Mouse (Mus musculus) heart, embryonic 10.5 days (tissue): ENCODE data around the gene Camta2. TPM values are rescaled to one million over a fixed set of nuclear protein-coding genes. Genes with fewer than 3 reads are reported as not detected.

Source experiments
- DNase-seq: peaks from one replicate; pipeline ENCODE4 v3.0.0-alpha.2; 2017; ENCODE audit warnings: low spot score
- H3K27ac ChIP-seq: fragments of 300-500 bp; sonication (generic); 2 replicates; pipeline ENCODE4 v1.5.1; 2016; ENCODE audit warnings: mild to moderate bottlenecking
- H3K27me3 ChIP-seq: fragments of 300-500 bp; sonication (generic); 2 replicates; pipeline ENCODE4 v1.6.1; 2016; ENCODE audit warnings: mild to moderate bottlenecking; ENCODE audit not compliant: poor library complexity, insufficient read depth, severe bottlenecking
- H3K36me3 ChIP-seq: fragments of 300-500 bp; sonication (generic); 2 replicates; pipeline ENCODE4 v1.6.1; 2016; ENCODE audit warnings: mild to moderate bottlenecking, moderate library complexity
- H3K4me1 ChIP-seq: fragments of 300-500 bp; sonication (generic); 2 replicates; pipeline ENCODE4 v1.6.1; 2016; ENCODE audit warnings: mild to moderate bottlenecking
- H3K4me3 ChIP-seq: fragments of 300-500 bp; sonication (generic); 2 replicates; pipeline ENCODE4 v1.5.1; 2016; ENCODE audit warnings: mild to moderate bottlenecking, moderate library complexity
- H3K9me3 ChIP-seq: fragments of 300-500 bp; sonication (generic); 2 replicates; pipeline ENCODE4 v1.6.1; 2016; ENCODE audit warnings: mild to moderate bottlenecking, moderate library complexity
- WGBS: fragments of 180-500 bp; shearing (Covaris S2); methylation state at CpG from one replicate; pipeline ENCODE4 v1.1.7; 2016; 5-methylcytosine and 5-hydroxymethylcytosine counted together
- polyA plus RNA-seq: library from polyadenylated mRNA; unstranded; fragments of >200 nt; fragmentation: Nextera tagmentation; extraction: Ambion mirVana; gene quantifications from 2 replicates; pipeline ENCODE4 v1.2.1, GENCODE M21; 2016

The Camta2 gene
- polyA plus RNA-seq, 1 experiment from 2014 or later = 12.0 TPM

- no peaks in the 10 kb centered on the region for H3K27me3 ChIP-seq
- peaks cover 53% of the 10 kb centered on the region for H3K4me1 ChIP-seq
- DNase-seq = peak; percentile 79
- peaks cover 73% of the 10 kb centered on the region for H3K36me3 ChIP-seq
- H3K9me3 ChIP-seq = no peaks in the 10 kb centered on the region
- peak overlapping the region; percentile 70 for H3K4me3 ChIP-seq
- peak overlapping the region; percentile 97 for H3K27ac ChIP-seq
- WGBS = 3% methylated on average over 28 of the region's 28 CpGs
These were observed 40.0 kb downstream of the Camta2 start for GRCm38 (mm10) chr11:70647716-70648420.

GRCm38 (mm10) chr11:70646691-70647650 is 40.9 kb downstream of the Camta2 start, which contains the start of the genes Rnf167 and Slc25a11:
Gene Rnf167 (plus strand): TSS chr11:70647235.
Gene Slc25a11 (minus strand): TSS chr11:70647479.
- under 1% methylated on average over 63 of the region's 63 CpGs for WGBS
- Histone ChIP-seq H3K4me3 (peak within 1 kb of the TSS; percentile 70), H3K4me1 (peaks cover 45% of the 10 kb centered on the region), H3K36me3 (peaks cover 67% of the 10 kb centered on the region), H3K27ac (peak within 1 kb of the TSS; percentile 97), H3K27me3 (no peaks in the 10 kb centered on the region), H3K9me3 (no peaks in the 10 kb centered on the region)
- DNase-seq = peak; percentile 99

- no peak for DNase-seq
- H3K4me3 ChIP-seq = peak overlapping the region; percentile 70
- 27% methylated on average over 3 of the region's 3 CpGs for WGBS
- H3K27ac ChIP-seq = peak overlapping the region; percentile 97
- H3K9me3 ChIP-seq = no peaks in the 10 kb centered on the region
- peaks cover 42% of the 10 kb centered on the region for H3K4me1 ChIP-seq
- no peaks in the 10 kb centered on the region for H3K27me3 ChIP-seq
- peaks cover 60% of the 10 kb centered on the region for H3K36me3 ChIP-seq
These were observed 41.7 kb downstream of the Camta2 start for GRCm38 (mm10) chr11:70646259-70646555.

GRCm38 (mm10) chr11:70645461-70646258 is 42.2 kb downstream of the Camta2 start:
- DNase-seq = peak; percentile 73
- peak overlapping the region; percentile 70 for H3K4me3 ChIP-seq
- H3K36me3 ChIP-seq = peaks cover 54% of the 10 kb centered on the region
- 84% methylated on average over 12 of the region's 12 CpGs for WGBS
- peak overlapping the region; percentile 97 for H3K27ac ChIP-seq
- peaks cover 38% of the 10 kb centered on the region for H3K4me1 ChIP-seq
- H3K9me3 ChIP-seq = no peaks in the 10 kb centered on the region
- H3K27me3 ChIP-seq = no peaks in the 10 kb centered on the region

GRCm38 (mm10) chr11:70644564-70645103 is 43.3 kb downstream of the Camta2 start:
- WGBS = 96% methylated on average over 8 of the region's 8 CpGs
- peak; percentile 63 for DNase-seq
- Histone ChIP-seq H3K36me3 (peaks cover 44% of the 10 kb centered on the region), H3K9me3 (no peaks in the 10 kb centered on the region), H3K4me1 (peaks cover 43% of the 10 kb centered on the region), H3K27me3 (no peaks in the 10 kb centered on the region), H3K27ac (no peak overlapping the region), H3K4me3 (no peak overlapping the region)

- DNase-seq = no peak
- peaks cover 43% of the 10 kb centered on the region for H3K4me1 ChIP-seq
- WGBS = 91% methylated on average over 6 of the region's 6 CpGs
- no peak overlapping the region for H3K4me3 ChIP-seq
- no peaks in the 10 kb centered on the region for H3K9me3 ChIP-seq
- H3K27ac ChIP-seq = no peak overlapping the region
- H3K27me3 ChIP-seq = no peaks in the 10 kb centered on the region
- peaks cover 32% of the 10 kb centered on the region for H3K36me3 ChIP-seq
These were observed 44.9 kb downstream of the Camta2 start for GRCm38 (mm10) chr11:70643051-70643450.

- Histone ChIP-seq H3K27ac (no peak overlapping the region), H3K4me1 (peaks cover 37% of the 10 kb centered on the region), H3K4me3 (no peak overlapping the region), H3K36me3 (peaks cover 32% of the 10 kb centered on the region), H3K27me3 (no peaks in the 10 kb centered on the region), H3K9me3 (no peaks in the 10 kb centered on the region)
- DNase-seq = no peak
- WGBS = 78% methylated on average over 7 of the region's 7 CpGs
These were observed 46.7 kb downstream of the Camta2 start for GRCm38 (mm10) chr11:70641241-70641640.

GRCm38 (mm10) chr11:70639976-70640375 is 47.9 kb downstream of the Camta2 start:
- Histone ChIP-seq H3K4me3 (no peak overlapping the region; the same call in 1 of the 2 replicates), H3K4me1 (peaks cover 24% of the 10 kb centered on the region), H3K27ac (peak overlapping the region; percentile 30; the same call in 1 of the 2 replicates), H3K36me3 (peaks cover 24% of the 10 kb centered on the region), H3K9me3 (no peaks in the 10 kb centered on the region), H3K27me3 (no peaks in the 10 kb centered on the region)
- 75% methylated on average over 8 of the region's 8 CpGs for WGBS
- DNase-seq = no peak

- 6% methylated on average over 5 of the region's 5 CpGs for WGBS
- H3K4me3 ChIP-seq = peak within 1 kb of the TSS; percentile 23; the same call in 1 of the 2 replicates
- peaks cover 23% of the 10 kb centered on the region for H3K4me1 ChIP-seq
- H3K9me3 ChIP-seq = no peaks in the 10 kb centered on the region
- no peak for DNase-seq
- H3K36me3 ChIP-seq = peaks cover 13% of the 10 kb centered on the region
- peak within 1 kb of the TSS; percentile 75 for H3K27ac ChIP-seq
- no peaks in the 10 kb centered on the region for H3K27me3 ChIP-seq
These were observed 49.1 kb downstream of the Camta2 start, which contains the start of gene Gp1ba for GRCm38 (mm10) chr11:70638714-70639278. Gene Gp1ba (plus strand): TSS chr11:70639122.

GRCm38 (mm10) chr11:70638293-70638692 is 49.6 kb downstream of the Camta2 start:
- H3K36me3 ChIP-seq = peaks cover 8% of the 10 kb centered on the region
- WGBS = 66% methylated on average over 1 of the region's 1 CpGs
- H3K27me3 ChIP-seq = no peaks in the 10 kb centered on the region
- no peak for DNase-seq
- no peaks in the 10 kb centered on the region for H3K9me3 ChIP-seq
- peaks cover 23% of the 10 kb centered on the region for H3K4me1 ChIP-seq
- H3K4me3 ChIP-seq = no peak overlapping the region
- H3K27ac ChIP-seq = peak overlapping the region; percentile 75

- no peaks in the 10 kb centered on the region for H3K9me3 ChIP-seq
- H3K27ac ChIP-seq = no peak overlapping the region
- no peak for DNase-seq
- peaks cover 3% of the 10 kb centered on the region; the same call in 1 of the 2 replicates for H3K36me3 ChIP-seq
- no peaks in the 10 kb centered on the region for H3K27me3 ChIP-seq
- no peak overlapping the region for H3K4me3 ChIP-seq
- peaks cover 23% of the 10 kb centered on the region for H3K4me1 ChIP-seq
- WGBS = 93% methylated on average over 1 of the region's 1 CpGs
These were observed 50.1 kb downstream of the Camta2 start for GRCm38 (mm10) chr11:70637764-70638163.

- Histone ChIP-seq H3K27me3 (no peaks in the 10 kb centered on the region), H3K9me3 (no peaks in the 10 kb centered on the region), H3K4me3 (no peak overlapping the region), H3K27ac (no peak overlapping the region), H3K4me1 (peaks cover 22% of the 10 kb centered on the region), H3K36me3 (no peaks in the 10 kb centered on the region)
- no peak for DNase-seq
- WGBS = 81% methylated on average over 4 of the region's 4 CpGs
These were observed 52.3 kb downstream of the Camta2 start for GRCm38 (mm10) chr11:70635601-70636000.
